In genomic region chr6:128535250-128535649, GRCm38 (mm10) we compare ENCODE assay signal across 26 mouse cellular contexts. TPM values are rescaled to one million over a fixed set of nuclear protein-coding genes. Genes with fewer than 3 reads are reported as not detected.
"Had no signal": no experiment of that assay in that cellular context is flagged by ENCODE, and none has a peak within 500 bp of the region (broad histone marks: within the 10 kb centered on the region; RNA-seq: fewer than 3 reads in every experiment).

No protein-coding gene starts in this region.

- DNase-seq: kidney, adult 18-20 months; kidney, postnatal 14 days; kidney, postnatal 4 days; liver, embryonic 13.5 days; lung, adult 2 months; lung, postnatal 14 days; lung, postnatal 4 days; midbrain, embryonic 14.5 days; retina, postnatal 1 day; right cerebral cortex, postnatal 25 days; spleen, adult 18-20 months; thymus, postnatal 25 days had no signal

- H3K36me3 ChIP-seq: limb, embryonic 10.5 days; limb, embryonic 13.5 days; liver, embryonic 13.5 days; neural tube, embryonic 12.5 days; neural tube, embryonic 15.5 days; stomach, embryonic 15.5 days had no signal

- H3K9me3 ChIP-seq: limb, embryonic 10.5 days; limb, embryonic 13.5 days; liver, embryonic 13.5 days; neural tube, embryonic 12.5 days; neural tube, embryonic 15.5 days; stomach, embryonic 15.5 days had no signal

- H3K4me2 ChIP-seq: limb, embryonic 13.5 days; liver, embryonic 13.5 days; midbrain, embryonic 11.5 days; neural tube, embryonic 12.5 days; neural tube, embryonic 15.5 days; stomach, embryonic 15.5 days had no signal

- H3K27me3 ChIP-seq: limb, embryonic 13.5 days; liver, embryonic 13.5 days; neural tube, embryonic 12.5 days; neural tube, embryonic 15.5 days; stomach, embryonic 15.5 days had no signal

- H3K4me3 ChIP-seq: limb, embryonic 10.5 days; limb, embryonic 13.5 days; liver, embryonic 13.5 days; neural tube, embryonic 12.5 days; neural tube, embryonic 15.5 days; stomach, embryonic 15.5 days had no signal

- ATAC-seq: hindbrain, embryonic 16.5 days had no signal

- H3K4me1 ChIP-seq: limb, embryonic 10.5 days; limb, embryonic 13.5 days; liver, embryonic 13.5 days; neural tube, embryonic 12.5 days; neural tube, embryonic 15.5 days; stomach, embryonic 15.5 days had no signal

- H3K27ac ChIP-seq: limb, embryonic 10.5 days; limb, embryonic 13.5 days; liver, embryonic 13.5 days; neural tube, embryonic 12.5 days; neural tube, embryonic 15.5 days; stomach, embryonic 15.5 days had no signal

- H3K9ac ChIP-seq: limb, embryonic 13.5 days; liver, embryonic 13.5 days; neural tube, embryonic 12.5 days; neural tube, embryonic 15.5 days; stomach, embryonic 15.5 days had no signal

RNA-seq across cellular contexts. Expression of gene Pzp, which starts 8.7 kb away (rescaled TPM):
- total RNA-seq: layer of hippocampus, adult 18-20 months; layer of hippocampus, postnatal 14 days; left cerebral cortex, postnatal 25 days; megakaryocyte progenitor cell, adult 5-6 weeks; megakaryocyte-erythroid progenitor cell, adult 5-6 weeks; midbrain, postnatal 0 days had no signal
- polyA plus RNA-seq: limb, embryonic 13.5 days; midbrain, embryonic 11.5 days; midbrain, postnatal 0 days; neural tube, embryonic 12.5 days; thymus, postnatal 0 days had no signal

RNA-seq across cellular contexts. Expression of gene A2ml1, which starts 46.2 kb away (rescaled TPM):
- total RNA-seq: megakaryocyte progenitor cell, adult 5-6 weeks; megakaryocyte-erythroid progenitor cell, adult 5-6 weeks had no signal
- polyA plus RNA-seq: limb, embryonic 13.5 days; midbrain, embryonic 11.5 days; neural tube, embryonic 12.5 days had no signal
